22 mouse cellular contexts compared by ENCODE assay signal in genomic region chr4:137502801-137503200, GRCm38 (mm10). TPM values are rescaled to one million over a fixed set of nuclear protein-coding genes. Genes with fewer than 3 reads are reported as not detected.
DNase-seq lines count a peak whose midpoint lies in the region; ATAC-seq lines count a peak whose summit lies in the region.
"Had no signal": no experiment of that assay in that cellular context is flagged by ENCODE, and none has a peak within 500 bp of the region (broad histone marks: within the 10 kb centered on the region; RNA-seq: fewer than 3 reads in every experiment).

No protein-coding gene starts in this region.

- peaks cover 9% of the 10 kb centered on the region; the same call in 1 of the 2 replicates for H3K36me3 ChIP-seq in intestine, embryonic 16.5 days (ENCODE audit: control insufficient read depth, insufficient read depth, low read length)
- H3K36me3 ChIP-seq in intestine, embryonic 15.5 days: peaks cover 13% of the 10 kb centered on the region
- peaks cover 67% of the 10 kb centered on the region for H3K36me3 ChIP-seq in embryonic facial prominence, embryonic 10.5 days (replicated peaks)
- H3K36me3 ChIP-seq: midbrain, embryonic 15.5 days; neural tube, embryonic 13.5 days had no signal

- no peak for ATAC-seq in intestine, embryonic 16.5 days
- ATAC-seq in intestine, embryonic 15.5 days: no peak
- ATAC-seq: midbrain, embryonic 15.5 days had no signal

- H3K4me3 ChIP-seq in intestine, embryonic 16.5 days (ENCODE audit: low read length): no peak overlapping the region
- H3K4me3 ChIP-seq in intestine, embryonic 15.5 days (replicated peaks): no peak overlapping the region
- no peak overlapping the region for H3K4me3 ChIP-seq in embryonic facial prominence, embryonic 10.5 days
- H3K4me3 ChIP-seq: lung, embryonic 15.5 days; midbrain, embryonic 15.5 days; neural tube, embryonic 13.5 days had no signal

- peaks cover 33% of the 10 kb centered on the region for H3K4me1 ChIP-seq in intestine, embryonic 16.5 days (ENCODE audit: control insufficient read depth, insufficient read depth, low read length)
- peaks cover 20% of the 10 kb centered on the region for H3K4me1 ChIP-seq in intestine, embryonic 15.5 days (replicated peaks)
- H3K4me1 ChIP-seq in embryonic facial prominence, embryonic 10.5 days: peaks cover 32% of the 10 kb centered on the region
- H3K4me1 ChIP-seq: midbrain, embryonic 15.5 days had no signal

- H3K27ac ChIP-seq in intestine, embryonic 16.5 days (ENCODE audit: low read length): no peak overlapping the region; the same call in 1 of the 2 replicates
- no peak overlapping the region for H3K27ac ChIP-seq in intestine, embryonic 15.5 days
- peak overlapping the region; percentile 35; the same call in 1 of the 2 replicates for H3K27ac ChIP-seq in embryonic facial prominence, embryonic 10.5 days (replicated peaks)
- H3K27ac ChIP-seq: hindbrain, embryonic 14.5 days; lung, embryonic 15.5 days; midbrain, embryonic 15.5 days; neural tube, embryonic 13.5 days had no signal

- peak; percentile 81 for DNase-seq in adrenal gland, adult 8-10 months
- no peak for DNase-seq in embryonic facial prominence, embryonic 10.5 days (ENCODE audit: low spot score)
- DNase-seq in heart, postnatal 4 days: peak; percentile 56
- DNase-seq in right cerebral cortex, postnatal 14 days: no peak
- DNase-seq in cerebellum, adult 11-12 months: no peak
- DNase-seq in cerebellum, postnatal 14 days: no peak
- DNase-seq: cerebellum, postnatal 36 days; kidney, adult 2 months had no signal

- WGBS in intestine, embryonic 16.5 days: 83% methylated on average over 7 of the region's 7 CpGs
- 85% methylated on average over 7 of the region's 7 CpGs for WGBS in intestine, embryonic 15.5 days
- 88% methylated on average over 7 of the region's 7 CpGs for WGBS in embryonic facial prominence, embryonic 10.5 days

- no peaks in the 10 kb centered on the region for H3K27me3 ChIP-seq in intestine, embryonic 16.5 days (replicated peaks; ENCODE audit: control insufficient read depth, insufficient read depth, low read length)
- H3K27me3 ChIP-seq in intestine, embryonic 15.5 days (replicated peaks): no peaks in the 10 kb centered on the region
- H3K27me3 ChIP-seq in embryonic facial prominence, embryonic 10.5 days (replicated peaks; ENCODE audit: low read depth, poor library complexity, severe bottlenecking): no peaks in the 10 kb centered on the region
- H3K27me3 ChIP-seq: lung, embryonic 15.5 days; midbrain, embryonic 15.5 days; neural tube, embryonic 13.5 days had no signal

- no peaks in the 10 kb centered on the region for H3K9me3 ChIP-seq in intestine, embryonic 16.5 days (ENCODE audit: control insufficient read depth, low read length)
- no peaks in the 10 kb centered on the region for H3K9me3 ChIP-seq in intestine, embryonic 15.5 days
- H3K9me3 ChIP-seq in embryonic facial prominence, embryonic 10.5 days: no peaks in the 10 kb centered on the region
- H3K9me3 ChIP-seq: lung, embryonic 15.5 days; midbrain, embryonic 15.5 days; neural tube, embryonic 13.5 days had no signal

- H3K9ac ChIP-seq in intestine, embryonic 16.5 days (ENCODE audit: low read depth, low read length): peak overlapping the region; percentile 6; the same call in 1 of the 2 replicates
- H3K9ac ChIP-seq in intestine, embryonic 15.5 days: no peak overlapping the region
- H3K9ac ChIP-seq: hindbrain, embryonic 14.5 days; lung, embryonic 15.5 days; midbrain, embryonic 15.5 days; neural tube, embryonic 13.5 days had no signal

- no peak overlapping the region for H3K4me2 ChIP-seq in intestine, embryonic 16.5 days (ENCODE audit: low read depth, low read length)
- H3K4me2 ChIP-seq in intestine, embryonic 15.5 days (replicated peaks): no peak overlapping the region
- H3K4me2 ChIP-seq: hindbrain, embryonic 14.5 days; liver, embryonic 11.5 days; lung, embryonic 15.5 days; midbrain, embryonic 15.5 days; neural tube, embryonic 13.5 days had no signal

RNA-seq across cellular contexts. Expression of gene Hspg2, which starts 34.2 kb away (rescaled TPM):
- 24.5 TPM in 2 replicates for polyA plus RNA-seq in intestine, embryonic 16.5 days (2015; fragmentation: Nextera tagmentation; extraction: Ambion mirVana)
- polyA plus RNA-seq in intestine, embryonic 15.5 days (2015; fragmentation: Nextera tagmentation; extraction: Ambion mirVana): 20.9 and 23.0 TPM in 2 replicates
- 100 to 1,000 TPM; 107 to 236 (median 145) TPM for total RNA-seq in adrenal gland, adult 8-10 months (2022)
- polyA plus RNA-seq in embryonic facial prominence, embryonic 10.5 days (2016; fragmentation: Nextera tagmentation; extraction: Ambion mirVana): 17.4 and 19.6 TPM in 2 replicates
- 100 to 1,000 TPM; 467 to 506 TPM for total RNA-seq in heart, postnatal 4 days (2021)
- total RNA-seq: megakaryocyte progenitor cell, adult 5-6 weeks had no signal

RNA-seq across cellular contexts. Expression of gene 1700013G24Rik, which starts 49.7 kb away (rescaled TPM):
- polyA plus RNA-seq in intestine, embryonic 16.5 days (2015; fragmentation: Nextera tagmentation; extraction: Ambion mirVana): not detected in 2 replicates
- not detected in 2 replicates for polyA plus RNA-seq in intestine, embryonic 15.5 days (2015; fragmentation: Nextera tagmentation; extraction: Ambion mirVana)
- total RNA-seq in adrenal gland, adult 8-10 months (2022): not detected
- polyA plus RNA-seq in embryonic facial prominence, embryonic 10.5 days (2016; fragmentation: Nextera tagmentation; extraction: Ambion mirVana): not detected in 2 replicates
- total RNA-seq in heart, postnatal 4 days (2021): not detected
- total RNA-seq: adrenal gland, adult 18-20 months; left cerebral cortex, adult 18-20 months; megakaryocyte progenitor cell, adult 5-6 weeks had no signal
- polyA plus RNA-seq: embryonic facial prominence, embryonic 11.5 days; frontal cortex, adult 2 months; hindbrain, embryonic 14.5 days; large intestine, adult 2 months; liver, embryonic 11.5 days; lung, embryonic 15.5 days; midbrain, embryonic 15.5 days; neural tube, embryonic 13.5 days; stomach, embryonic 14.5 days had no signal

Comparison
In these comparisons a context has a peak if more than half of its experiments do, and no peak if none do; other contexts are left out.
1. DNase-seq: peak in adrenal gland, adult 8-10 months (single experiment) and heart, postnatal 4 days (single experiment); none in embryonic facial prominence, embryonic 10.5 days (single experiment), right cerebral cortex, postnatal 14 days (single experiment), cerebellum, adult 11-12 months (single experiment) and cerebellum, postnatal 14 days (0 of 2).